Mouse (Mus musculus): ENCODE measurements around the gene Ehmt1.

Gene Ehmt1

GRCm38 (mm10) chr2:24910481-24910880 lies 8.9 kb downstream of the Ehmt1 start:
- no peak for DNase-seq

- no peak for DNase-seq
Measured at GRCm38 (mm10) chr2:24905653-24906155, 13.7 kb downstream of the Ehmt1 start.

GRCm38 (mm10) chr2:24904823-24905652 lies 14.4 kb downstream of the Ehmt1 start:
- DNase-seq: no peak

GRCm38 (mm10) chr2:24902999-24903398 lies 16.4 kb downstream of the Ehmt1 start:
- DNase-seq: no peak

- no peak for DNase-seq
Measured at GRCm38 (mm10) chr2:24901055-24901454, 18.4 kb downstream of the Ehmt1 start.

GRCm38 (mm10) chr2:24899292-24899691 lies 20.1 kb downstream of the Ehmt1 start:
- DNase-seq: no peak

GRCm38 (mm10) chr2:24896761-24897160 lies 22.7 kb downstream of the Ehmt1 start:
- no peak for DNase-seq

- DNase-seq: no peak
Measured at GRCm38 (mm10) chr2:24894211-24894610, 25.2 kb downstream of the Ehmt1 start.

GRCm38 (mm10) chr2:24892318-24892717 lies 27.1 kb downstream of the Ehmt1 start:
- DNase-seq: no peak

- no peak for DNase-seq
Measured at GRCm38 (mm10) chr2:24890541-24891447, 28.6 kb downstream of the Ehmt1 start.

GRCm38 (mm10) chr2:24888895-24889294 lies 30.5 kb downstream of the Ehmt1 start:
- DNase-seq: no peak

GRCm38 (mm10) chr2:24880686-24881085 lies 38.7 kb downstream of the Ehmt1 start:
- DNase-seq: no peak

GRCm38 (mm10) chr2:24870952-24871351 lies 48.5 kb downstream of the Ehmt1 start:
- no peak for DNase-seq

- DNase-seq: peak; percentile 11
Measured at GRCm38 (mm10) chr2:24863010-24863409, 56.4 kb downstream of the Ehmt1 start.

- DNase-seq: peak; percentile 6
Measured at GRCm38 (mm10) chr2:24852408-24852807, 67.0 kb downstream of the Ehmt1 start.

GRCm38 (mm10) chr2:24846557-24846956 lies 72.9 kb downstream of the Ehmt1 start:
- DNase-seq: no peak

- no peak for DNase-seq
Measured at GRCm38 (mm10) chr2:24845256-24845655, 74.2 kb downstream of the Ehmt1 start.

- no peak for DNase-seq
Measured at GRCm38 (mm10) chr2:24830614-24831013, 88.8 kb downstream of the Ehmt1 start.

GRCm38 (mm10) chr2:24809746-24810145 lies 109.7 kb downstream of the Ehmt1 start:
- no peak for DNase-seq

- DNase-seq: no peak
Measured at GRCm38 (mm10) chr2:24807691-24808090, 111.7 kb downstream of the Ehmt1 start.

GRCm38 (mm10) chr2:24807036-24807435 lies 112.4 kb downstream of the Ehmt1 start:
- DNase-seq: no peak

- DNase-seq: peak; percentile 9
Measured at GRCm38 (mm10) chr2:24806143-24806542, 113.3 kb downstream of the Ehmt1 start.

- DNase-seq: no peak
Measured at GRCm38 (mm10) chr2:24805621-24806020, 113.8 kb downstream of the Ehmt1 start.
